Mouse (Mus musculus) forebrain, embryonic 11.5 days (tissue): ENCODE results near the gene Cirbp. TPM values are rescaled to one million over a fixed set of nuclear protein-coding genes. Genes with fewer than 3 reads are reported as not detected.

Source experiments
- ATAC-seq: fragments of 200-750 bp; cut with Nextera tagmentation; replicated peaks from 2 replicates; pipeline ENCODE4 v1.8.0; 2017; ENCODE audit warnings: moderate TSS enrichment; ENCODE audit not compliant: low FRiP score
- DNase-seq: peaks from one replicate; pipeline ENCODE4 v3.0.0-alpha.2; 2017; ENCODE audit warnings: low spot score
- H3K27ac ChIP-seq: fragments of 300-500 bp; sonication (generic); 2 replicates; pipeline ENCODE4 v1.5.1; 2014; ENCODE audit warnings: low read depth, low read length
- H3K27me3 ChIP-seq: fragments of 300-500 bp; sonication (generic); 2 replicates; pipeline ENCODE4 v1.6.1; 2014; ENCODE audit warnings: mild to moderate bottlenecking, low read length, mixed read lengths; ENCODE audit not compliant: control insufficient read depth, insufficient read depth
- H3K36me3 ChIP-seq: fragments of 300-500 bp; sonication (generic); 2 replicates; pipeline ENCODE4 v1.6.1; 2014; ENCODE audit warnings: mild to moderate bottlenecking, low read length, moderate library complexity, mixed read lengths; ENCODE audit not compliant: control insufficient read depth, insufficient read depth
- H3K4me1 ChIP-seq: fragments of 300-500 bp; sonication (generic); replicated peaks from 2 replicates; pipeline ENCODE4 v1.6.1; 2014; ENCODE audit warnings: low read length, mixed read lengths; ENCODE audit not compliant: control insufficient read depth, insufficient read depth
- H3K4me2 ChIP-seq: fragments of 300-500 bp; sonication (generic); 2 replicates; pipeline ENCODE4 v1.6.1; 2014; ENCODE audit warnings: low read depth, mild to moderate bottlenecking, low read length, moderate library complexity, mixed read lengths; ENCODE audit not compliant: severe bottlenecking
- H3K4me3 ChIP-seq: fragments of 300-500 bp; sonication (generic); 2 replicates; pipeline ENCODE4 v1.5.1; 2014; ENCODE audit warnings: low read depth, low read length
- H3K9ac ChIP-seq: fragments of 300-500 bp; sonication (generic); 2 replicates; pipeline ENCODE4 v1.6.1; 2014; ENCODE audit warnings: low read length
- H3K9me3 ChIP-seq: fragments of 300-500 bp; sonication (generic); 2 replicates; pipeline ENCODE4 v1.6.1; 2016; ENCODE audit warnings: low read length, mixed read lengths; ENCODE audit not compliant: control insufficient read depth
- WGBS: fragments of 180-500 bp; shearing (Covaris S2); extraction: QIAGEN DNeasy Blood & Tissue Kit; methylation state at CpG from one replicate; pipeline ENCODE4 v1.1.7; 2014; 5-methylcytosine and 5-hydroxymethylcytosine counted together
- polyA plus RNA-seq: library from polyadenylated mRNA; unstranded; fragments of >200 nt; fragmentation: Nextera tagmentation; extraction: Ambion mirVana; gene quantifications from 2 replicates; pipeline ENCODE4 v1.2.1, GENCODE M21; 2014

Cirbp gene
- polyA plus RNA-seq, 1 experiment from 2014 or later, result 83.4 TPM

- peaks cover 9% of the 10 kb centered on the region for H3K27me3 ChIP-seq
- H3K4me3 ChIP-seq, result peak within 1 kb of the TSS; percentile 79
- DNase-seq, result no peak
- peaks cover 3% of the 10 kb centered on the region; the same call in 1 of the 2 replicates for H3K36me3 ChIP-seq
- H3K9ac ChIP-seq, result peak within 1 kb of the TSS; percentile 27; the same call in 1 of the 2 replicates
- ATAC-seq, result no peak
- no peaks in the 10 kb centered on the region for H3K9me3 ChIP-seq
- 73% methylated on average over 10 of the region's 10 CpGs for WGBS
- peak within 1 kb of the TSS; percentile 97 for H3K4me2 ChIP-seq
- peaks cover 25% of the 10 kb centered on the region for H3K4me1 ChIP-seq
- H3K27ac ChIP-seq, result peak within 1 kb of the TSS; percentile 13
Measured at GRCm38 (mm10) chr10:80140666-80141035, 25.1 kb upstream of the Cirbp start, which contains the start of gene Cbarp. Gene Cbarp (minus strand): TSS chr10:80140835.

GRCm38 (mm10) chr10:80141243-80141642 is 24.5 kb upstream of the Cirbp start:
- peak overlapping the region; percentile 67 for H3K4me3 ChIP-seq
- peak overlapping the region; percentile 27; the same call in 1 of the 2 replicates for H3K9ac ChIP-seq
- under 1% methylated on average over 29 of the region's 29 CpGs for WGBS
- H3K36me3 ChIP-seq, result peaks cover 3% of the 10 kb centered on the region; the same call in 1 of the 2 replicates
- ATAC-seq (peak; percentile 65), DNase-seq (peak; percentile 97)
- peaks cover 9% of the 10 kb centered on the region for H3K27me3 ChIP-seq
- H3K4me1 ChIP-seq, result peaks cover 29% of the 10 kb centered on the region
- H3K9me3 ChIP-seq, result no peaks in the 10 kb centered on the region
- peak overlapping the region; percentile 13 for H3K27ac ChIP-seq
- peak overlapping the region; percentile 97 for H3K4me2 ChIP-seq

GRCm38 (mm10) chr10:80141786-80142529 is 23.8 kb upstream of the Cirbp start:
- H3K4me1 ChIP-seq, result peaks cover 25% of the 10 kb centered on the region
- WGBS, result 1% methylated on average over 43 of the region's 43 CpGs
- peak; percentile 82 for ATAC-seq
- H3K9me3 ChIP-seq, result no peaks in the 10 kb centered on the region
- peak overlapping the region; percentile 97 for H3K4me2 ChIP-seq
- H3K27me3 ChIP-seq, result peaks cover 4% of the 10 kb centered on the region
- H3K4me3 ChIP-seq, result peak overlapping the region; percentile 67
- H3K9ac ChIP-seq, result peak overlapping the region; percentile 85
- H3K36me3 ChIP-seq, result peaks cover 3% of the 10 kb centered on the region; the same call in 1 of the 2 replicates
- peak; percentile 95 for DNase-seq
- H3K27ac ChIP-seq, result 0 out of 2 replicates have a peak overlapping the region, but pooled peaks have one; percentile 2

GRCm38 (mm10) chr10:80142530-80142925 is 23.3 kb upstream of the Cirbp start:
- Histone ChIP-seq H3K27ac (no peak overlapping the region), H3K4me3 (peak overlapping the region; percentile 67), H3K9me3 (no peaks in the 10 kb centered on the region), H3K4me1 (peaks cover 20% of the 10 kb centered on the region), H3K9ac (peak overlapping the region; percentile 85), H3K36me3 (peaks cover 3% of the 10 kb centered on the region; the same call in 1 of the 2 replicates), H3K27me3 (no peaks in the 10 kb centered on the region), H3K4me2 (peak overlapping the region; percentile 97)
- no peak; the same call in 1 of the 2 replicates for ATAC-seq
- DNase-seq, result no peak
- WGBS, result under 1% methylated on average over 15 of the region's 15 CpGs

GRCm38 (mm10) chr10:80143664-80144063 is 22.1 kb upstream of the Cirbp start:
- Histone ChIP-seq H3K9me3 (no peaks in the 10 kb centered on the region), H3K4me3 (0 out of 2 replicates have a peak overlapping the region, but pooled peaks have one; percentile 3), H3K4me2 (no peak overlapping the region), H3K27me3 (no peaks in the 10 kb centered on the region), H3K9ac (no peak overlapping the region), H3K27ac (no peak overlapping the region), H3K36me3 (peaks cover 3% of the 10 kb centered on the region; the same call in 1 of the 2 replicates), H3K4me1 (peaks cover 18% of the 10 kb centered on the region)
- no peak for DNase-seq
- WGBS, result 92% methylated on average over 7 of the region's 7 CpGs
- ATAC-seq, result no peak

GRCm38 (mm10) chr10:80144159-80144558 is 21.6 kb upstream of the Cirbp start:
- ATAC-seq, result no peak
- Histone ChIP-seq H3K4me3 (no peak overlapping the region), H3K9ac (no peak overlapping the region; the same call in 1 of the 2 replicates), H3K27me3 (no peaks in the 10 kb centered on the region), H3K9me3 (no peaks in the 10 kb centered on the region), H3K36me3 (peaks cover 3% of the 10 kb centered on the region; the same call in 1 of the 2 replicates), H3K27ac (no peak overlapping the region), H3K4me1 (peaks cover 18% of the 10 kb centered on the region), H3K4me2 (no peak overlapping the region)
- WGBS, result 92% methylated on average over 12 of the region's 12 CpGs
- DNase-seq, result no peak

GRCm38 (mm10) chr10:80144864-80145838 is 20.6 kb upstream of the Cirbp start:
- no peak for ATAC-seq
- Histone ChIP-seq H3K4me2 (no peak overlapping the region), H3K4me1 (peaks cover 16% of the 10 kb centered on the region), H3K4me3 (no peak overlapping the region), H3K27me3 (no peaks in the 10 kb centered on the region), H3K36me3 (peaks cover 3% of the 10 kb centered on the region; the same call in 1 of the 2 replicates), H3K9ac (no peak overlapping the region), H3K9me3 (no peaks in the 10 kb centered on the region), H3K27ac (no peak overlapping the region)
- WGBS, result 76% methylated on average over 20 of the region's 20 CpGs
- peak; percentile 91 for DNase-seq

GRCm38 (mm10) chr10:80145896-80146295 is 19.9 kb upstream of the Cirbp start:
- peaks cover 3% of the 10 kb centered on the region; the same call in 1 of the 2 replicates for H3K36me3 ChIP-seq

More at GRCm38 (mm10) chr10:80145896-80146295, 19.9 kb upstream of the Cirbp start:
- Histone ChIP-seq H3K4me1 (peaks cover 16% of the 10 kb centered on the region), H3K27me3 (no peaks in the 10 kb centered on the region), H3K27ac (no peak overlapping the region), H3K9ac (no peak overlapping the region), H3K9me3 (no peaks in the 10 kb centered on the region), H3K4me3 (no peak overlapping the region), H3K4me2 (no peak overlapping the region)
- no peak for ATAC-seq
- 87% methylated on average over 6 of the region's 6 CpGs for WGBS
- DNase-seq, result peak; percentile 63
